Mouse (Mus musculus) lung, embryonic 14.5 days (tissue): Measurements from ENCODE around the gene Acbd4. TPM values are rescaled to one million over a fixed set of nuclear protein-coding genes. Genes with fewer than 3 reads are reported as not detected.
A peak's percentile ranks its signal among the peaks of the same experiment; 100 is the strongest.

Source experiments
- ATAC-seq: fragments of 200-750 bp; cut with Nextera tagmentation; 2 replicates; pipeline ENCODE4 v1.8.0; 2017; ENCODE audit warnings: mild to moderate bottlenecking, moderate TSS enrichment, moderate library complexity; ENCODE audit not compliant: insufficient read depth
- DNase-seq: peaks from one replicate; pipeline ENCODE4 v3.0.0-alpha.2; 2015
- H3K27ac ChIP-seq: fragments of 300-500 bp; sonication (generic); 2 replicates; pipeline ENCODE4 v1.5.1; 2014; ENCODE audit warnings: low read depth, mild to moderate bottlenecking, moderate library complexity
- H3K27me3 ChIP-seq: fragments of 300-500 bp; sonication (generic); 2 replicates; pipeline ENCODE4 v1.6.1; 2014; ENCODE audit warnings: low read length, control low read depth; ENCODE audit not compliant: insufficient read depth
- H3K36me3 ChIP-seq: fragments of 300-500 bp; sonication (generic); 2 replicates; pipeline ENCODE4 v1.6.1; 2014; ENCODE audit warnings: control low read depth; ENCODE audit not compliant: insufficient read depth
- H3K4me1 ChIP-seq: fragments of 300-500 bp; sonication (generic); 2 replicates; pipeline ENCODE4 v1.6.1; 2014; ENCODE audit warnings: antibody characterized with exemption, control low read depth; ENCODE audit not compliant: insufficient read depth
- H3K4me2 ChIP-seq: fragments of 300-500 bp; sonication (generic); 2 replicates; pipeline ENCODE4 v1.6.1; 2014; ENCODE audit warnings: mild to moderate bottlenecking
- H3K4me3 ChIP-seq: fragments of 300-500 bp; sonication (generic); 2 replicates; pipeline ENCODE4 v1.5.1; 2014; ENCODE audit warnings: low read depth, low read length
- H3K9ac ChIP-seq: fragments of 300-500 bp; sonication (generic); 2 replicates; pipeline ENCODE4 v1.6.1; 2014
- H3K9me3 ChIP-seq: fragments of 300-500 bp; sonication (generic); 2 replicates; pipeline ENCODE4 v1.6.1; 2016; ENCODE audit warnings: low read depth, low read length, control low read depth
- CTCF ChIP-seq: IDR thresholded peaks from 2 replicates; pipeline ENCODE4 v1.5.1; 2016; ENCODE audit warnings: antibody characterized with exemption, low read depth
- WGBS: fragments of 180-500 bp; shearing (Covaris S2); extraction: QIAGEN DNeasy Blood & Tissue Kit; methylation state at CpG from one replicate; pipeline ENCODE4 v1.1.7; 2014; 5-methylcytosine and 5-hydroxymethylcytosine counted together
- polyA plus RNA-seq: library from polyadenylated mRNA; unstranded; fragments of >200 nt; fragmentation: Nextera tagmentation; extraction: Ambion mirVana; gene quantifications from 2 replicates; pipeline ENCODE4 v1.2.1, GENCODE M21; 2014

Acbd4 gene
- polyA plus RNA-seq, 1 experiment from 2014 or later, result 11.0 TPM

GRCm38 (mm10) chr11:103081631-103082030, 19.9 kb upstream of the Acbd4 start:
- no peak overlapping the region for H3K27ac ChIP-seq
- H3K4me1 ChIP-seq, result peaks cover 8% of the 10 kb centered on the region
- no peaks in the 10 kb centered on the region for H3K36me3 ChIP-seq
- peaks cover 18% of the 10 kb centered on the region for H3K27me3 ChIP-seq
- no peak for TF ChIP-seq CTCF
- WGBS, result 66% methylated on average over 6 of the region's 6 CpGs
- no peak overlapping the region for H3K9ac ChIP-seq
- H3K4me3 ChIP-seq, result no peak overlapping the region
- H3K4me2 ChIP-seq, result no peak overlapping the region
- no peaks in the 10 kb centered on the region for H3K9me3 ChIP-seq
- no peak for ATAC-seq
- DNase-seq, result no peak

- no peak overlapping the region for H3K9ac ChIP-seq
- no peak overlapping the region for H3K4me2 ChIP-seq
- ATAC-seq, result no peak
- H3K4me3 ChIP-seq, result no peak overlapping the region
- no peak for DNase-seq
- no peak for TF ChIP-seq CTCF
- no peak overlapping the region for H3K27ac ChIP-seq
- H3K27me3 ChIP-seq, result no peaks in the 10 kb centered on the region
- H3K36me3 ChIP-seq, result no peaks in the 10 kb centered on the region
- H3K9me3 ChIP-seq, result no peaks in the 10 kb centered on the region
- 85% methylated on average over 7 of the region's 7 CpGs for whole genome bisulfite sequencing
- peaks cover 7% of the 10 kb centered on the region for H3K4me1 ChIP-seq
These were observed 8.2 kb upstream of the Acbd4 start for GRCm38 (mm10) chr11:103093306-103093705.

- Histone ChIP-seq H3K4me3 (no peak overlapping the region), H3K9me3 (no peaks in the 10 kb centered on the region), H3K27me3 (no peaks in the 10 kb centered on the region), H3K4me1 (peaks cover 7% of the 10 kb centered on the region), H3K9ac (no peak overlapping the region), H3K36me3 (no peaks in the 10 kb centered on the region), H3K4me2 (no peak overlapping the region), H3K27ac (no peak overlapping the region)
- DNase-seq (no peak), ATAC-seq (no peak)
- 64% methylated on average over 20 of the region's 20 CpGs for WGBS
- no peak for TF ChIP-seq CTCF
These were observed 7.3 kb upstream of the Acbd4 start for GRCm38 (mm10) chr11:103093862-103094833.

GRCm38 (mm10) chr11:103095107-103095670, 6.3 kb upstream of the Acbd4 start:
- no peaks in the 10 kb centered on the region for H3K36me3 ChIP-seq
- ATAC-seq (no peak), DNase-seq (no peak)
- H3K9me3 ChIP-seq, result no peaks in the 10 kb centered on the region
- H3K4me1 ChIP-seq, result peaks cover 7% of the 10 kb centered on the region
- H3K4me3 ChIP-seq, result no peak overlapping the region
- H3K9ac ChIP-seq, result no peak overlapping the region
- WGBS, result 81% methylated on average over 9 of the region's 9 CpGs
- TF ChIP-seq CTCF, result no peak
- no peak overlapping the region for H3K27ac ChIP-seq
- H3K27me3 ChIP-seq, result peaks cover 4% of the 10 kb centered on the region; the same call in 1 of the 2 replicates
- H3K4me2 ChIP-seq, result no peak overlapping the region

GRCm38 (mm10) chr11:103095801-103096200, 5.7 kb upstream of the Acbd4 start:
- TF ChIP-seq CTCF, result no peak
- H3K27ac ChIP-seq, result no peak overlapping the region
- H3K9ac ChIP-seq, result no peak overlapping the region
- no peak for DNase-seq
- no peak overlapping the region for H3K4me2 ChIP-seq
- H3K9me3 ChIP-seq, result no peaks in the 10 kb centered on the region
- no peak for ATAC-seq
- H3K4me3 ChIP-seq, result no peak overlapping the region
- WGBS, result 91% methylated on average over 6 of the region's 6 CpGs
- no peaks in the 10 kb centered on the region for H3K36me3 ChIP-seq
- H3K27me3 ChIP-seq, result peaks cover 8% of the 10 kb centered on the region
- H3K4me1 ChIP-seq, result peaks cover 7% of the 10 kb centered on the region

- no peak for TF ChIP-seq CTCF
- peak overlapping the region; percentile 44; the same call in 1 of the 2 replicates for H3K27ac ChIP-seq
- ATAC-seq (peak; percentile 55), DNase-seq (peak; percentile 33)
- 0 out of 2 replicates have a peak overlapping the region, but pooled peaks have one; percentile 3 for H3K4me3 ChIP-seq
- no peaks in the 10 kb centered on the region for H3K9me3 ChIP-seq
- peak overlapping the region; percentile 16; the same call in 1 of the 2 replicates for H3K9ac ChIP-seq
- peaks cover 14% of the 10 kb centered on the region for H3K4me1 ChIP-seq
- WGBS, result 13% methylated on average over 22 of the region's 22 CpGs
- H3K4me2 ChIP-seq, result peak overlapping the region; percentile 48
- H3K36me3 ChIP-seq, result no peaks in the 10 kb centered on the region
- H3K27me3 ChIP-seq, result peaks cover 13% of the 10 kb centered on the region
These were observed 4.2 kb upstream of the Acbd4 start for GRCm38 (mm10) chr11:103096979-103097894.
